Mouse (Mus musculus) forebrain, embryonic 14.5 days (tissue): ENCODE results near the gene Qsox2. TPM values are rescaled to one million over a fixed set of nuclear protein-coding genes. Genes with fewer than 3 reads are reported as not detected.

Source experiments
- ATAC-seq: fragments of 200-750 bp; cut with Nextera tagmentation; 2 replicates; pipeline ENCODE4 v1.8.0; 2017; ENCODE audit warnings: mild to moderate bottlenecking, moderate library complexity
- DNase-seq: peaks from one replicate; pipeline ENCODE4 v3.0.0-alpha.2; 2015; ENCODE audit warnings: low spot score
- H3K27ac ChIP-seq: fragments of 300-500 bp; sonication (generic); 2 replicates; pipeline ENCODE4 v1.5.1; 2014; ENCODE audit warnings: low read depth, mild to moderate bottlenecking, control low read depth, low read length, moderate library complexity
- H3K27me3 ChIP-seq: fragments of 300-500 bp; sonication (generic); replicated peaks from 2 replicates; pipeline ENCODE4 v1.6.1; 2014; ENCODE audit warnings: low read length, control low read depth, mixed read lengths; ENCODE audit not compliant: control insufficient read depth, insufficient read depth
- H3K36me3 ChIP-seq: fragments of 300-500 bp; sonication (generic); 2 replicates; pipeline ENCODE4 v1.6.1; 2014; ENCODE audit warnings: low read length, control low read depth; ENCODE audit not compliant: control insufficient read depth, insufficient read depth
- H3K4me1 ChIP-seq: fragments of 300-500 bp; sonication (generic); 2 replicates; pipeline ENCODE4 v1.6.1; 2014; ENCODE audit warnings: antibody characterized with exemption, low read length, control low read depth; ENCODE audit not compliant: control insufficient read depth, insufficient read depth
- H3K4me2 ChIP-seq: fragments of 300-500 bp; sonication (generic); 2 replicates; pipeline ENCODE4 v1.6.1; 2014; ENCODE audit warnings: mild to moderate bottlenecking, control low read depth, low read length
- H3K4me3 ChIP-seq: fragments of 300-500 bp; sonication (generic); 2 replicates; pipeline ENCODE4 v1.5.1; 2014; ENCODE audit warnings: low read depth, low read length, control low read depth
- H3K9ac ChIP-seq: fragments of 300-500 bp; sonication (generic); 2 replicates; pipeline ENCODE4 v1.6.1; 2014; ENCODE audit warnings: mild to moderate bottlenecking, low read length, control low read depth, moderate library complexity
- H3K9me3 ChIP-seq: fragments of 300-500 bp; sonication (generic); replicated peaks from 2 replicates; pipeline ENCODE4 v1.6.1; 2016; ENCODE audit warnings: low read length, control low read depth, mixed read lengths; ENCODE audit not compliant: control insufficient read depth
- WGBS: fragments of 180-500 bp; shearing (Covaris S2); extraction: QIAGEN DNeasy Blood & Tissue Kit; methylation state at CpG from one replicate; pipeline ENCODE4 v1.1.7; 2014; 5-methylcytosine and 5-hydroxymethylcytosine counted together
- polyA plus RNA-seq: library from polyadenylated mRNA; unstranded; fragments of >200 nt; fragmentation: Nextera tagmentation; extraction: Ambion mirVana; gene quantifications from 2 replicates; pipeline ENCODE4 v1.2.1, GENCODE M21; 2014

Gene Qsox2
- polyA plus RNA-seq, 1 experiment from 2014 or later: 10.6 TPM

DNA sequence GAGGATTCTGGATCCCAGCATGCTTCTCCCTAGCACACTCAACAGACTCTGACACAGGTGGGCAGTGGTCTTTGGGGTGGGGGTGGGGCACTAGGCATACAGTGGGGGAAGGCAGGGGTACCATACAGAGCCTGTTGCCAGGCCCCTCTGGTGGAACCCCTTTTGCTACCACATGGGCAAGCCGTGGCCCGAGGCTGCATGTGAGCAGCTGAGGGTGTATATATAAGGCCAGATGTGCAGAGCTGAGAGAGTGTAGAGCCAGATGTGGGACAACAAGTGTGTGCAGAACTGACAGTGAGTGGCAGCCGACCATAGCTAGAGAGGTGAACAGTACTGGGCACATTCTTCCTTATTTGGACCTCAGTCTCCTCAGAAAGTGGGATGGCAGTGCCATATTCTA lies 70.4 kb downstream of the Qsox2 start:
- Histone ChIP-seq H3K4me3 (no peak overlapping the region), H3K9ac (no peak overlapping the region), H3K27me3 (no peaks in the 10 kb centered on the region), H3K9me3 (no peaks in the 10 kb centered on the region), H3K4me1 (no peaks in the 10 kb centered on the region), H3K36me3 (no peaks in the 10 kb centered on the region), H3K27ac (no peak overlapping the region), H3K4me2 (no peak overlapping the region)
- ATAC-seq (no peak), DNase-seq (no peak)
- 88% methylated on average over 3 of the region's 3 CpGs for WGBS

Other genes starting within 250 kb of the Qsox2 start
- gene Ubac1, start 215.8 kb downstream of the Qsox2 start, polyA plus RNA-seq: 107 and 121 TPM in 2 replicates
- gene Nacc2, start 114.3 kb downstream of the Qsox2 start, polyA plus RNA-seq: 6.1 and 11.8 TPM in 2 replicates
- gene Lhx3, start 29.2 kb downstream of the Qsox2 start, polyA plus RNA-seq: not detected in 2 replicates
- 0.11 and 0.17 TPM in 2 replicates for gene Ccdc187, start 57.0 kb upstream of the Qsox2 start, polyA plus RNA-seq
- gene Gpsm1, start 78.0 kb upstream of the Qsox2 start, polyA plus RNA-seq: 56.0 and 63.6 TPM in 2 replicates
- 28.8 and 33.1 TPM in 2 replicates for gene Dnlz, start 114.6 kb upstream of the Qsox2 start, polyA plus RNA-seq
- gene Card9, start 123.4 kb upstream of the Qsox2 start, polyA plus RNA-seq: 0.22 and 1.1 TPM in 2 replicates
- gene Snapc4, start 143.1 kb upstream of the Qsox2 start, polyA plus RNA-seq: 15.7 and 27.1 TPM in 2 replicates
- gene Entr1, start 151.8 kb upstream of the Qsox2 start, polyA plus RNA-seq: 149 and 152 TPM in 2 replicates
- 70.1 and 72.6 TPM in 2 replicates for gene Pmpca, start 151.8 kb upstream of the Qsox2 start, polyA plus RNA-seq
- gene Inpp5e, start 171.7 kb upstream of the Qsox2 start, polyA plus RNA-seq: 13.9 and 16.2 TPM in 2 replicates
- gene Sec16a, start 207.7 kb upstream of the Qsox2 start, polyA plus RNA-seq: 23.4 and 24.6 TPM in 2 replicates